Mouse (Mus musculus): Measurements from ENCODE around the gene Crtac1.

- TF ChIP-seq EP300 (IDR thresholded peaks at IDR 0.05) (no peak), CTCF (IDR thresholded peaks at IDR 0.05) (no peak)
Measured at GRCm38 (mm10) chr19:42461851-42462250, 30.3 kb upstream of the Crtac1 start.
